Mouse (Mus musculus): ENCODE results near the gene Fxyd3.

Fxyd3 gene

DNA sequence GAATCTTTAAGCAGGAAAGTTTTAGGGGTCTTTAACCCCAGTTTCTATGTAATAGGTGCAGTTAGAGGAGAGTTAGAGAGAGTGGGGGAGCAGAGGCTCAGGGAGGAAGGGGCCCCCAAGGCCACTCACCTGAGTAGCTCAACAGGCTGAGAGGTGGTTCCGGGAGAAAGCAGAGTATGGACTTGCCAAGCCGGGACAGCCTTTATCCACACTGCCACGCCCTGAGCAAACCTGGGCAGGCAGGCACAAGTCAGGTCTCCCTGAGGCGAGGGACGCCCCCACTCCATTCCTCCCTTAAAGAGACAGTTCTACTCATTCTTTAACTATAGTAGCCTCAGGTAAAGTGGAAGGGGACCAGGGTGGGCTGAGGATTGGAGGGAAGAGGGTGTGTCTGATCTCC is at the start of gene Fxyd3:
Gene Fxyd3 (minus strand): TSS at position 213 of the 400 bp plus-strand sequence.
- no peak for DNase-seq (ENCODE audit: low read depth)

DNA sequence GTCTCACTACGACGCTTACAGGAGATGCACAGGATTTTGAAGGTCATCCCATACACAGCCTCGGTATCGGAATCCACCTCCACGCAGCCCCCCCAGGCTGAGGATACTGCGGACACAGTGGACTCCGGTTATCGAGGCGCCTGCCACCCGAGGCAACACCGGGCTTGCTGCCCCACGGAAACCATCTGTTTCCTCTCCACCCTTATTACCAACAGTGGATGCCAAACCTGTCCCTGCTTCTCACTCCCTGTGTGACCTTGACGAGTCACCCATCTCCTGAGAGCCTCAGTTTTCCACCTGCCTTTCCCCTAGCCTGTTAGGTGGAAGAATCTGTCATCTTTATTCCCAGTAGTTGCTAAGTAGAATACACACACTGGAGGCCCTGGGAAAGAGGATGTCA is 48.6 kb upstream of the Fxyd3 start:
- DNase-seq (ENCODE audit: low read depth) = no peak

DNA sequence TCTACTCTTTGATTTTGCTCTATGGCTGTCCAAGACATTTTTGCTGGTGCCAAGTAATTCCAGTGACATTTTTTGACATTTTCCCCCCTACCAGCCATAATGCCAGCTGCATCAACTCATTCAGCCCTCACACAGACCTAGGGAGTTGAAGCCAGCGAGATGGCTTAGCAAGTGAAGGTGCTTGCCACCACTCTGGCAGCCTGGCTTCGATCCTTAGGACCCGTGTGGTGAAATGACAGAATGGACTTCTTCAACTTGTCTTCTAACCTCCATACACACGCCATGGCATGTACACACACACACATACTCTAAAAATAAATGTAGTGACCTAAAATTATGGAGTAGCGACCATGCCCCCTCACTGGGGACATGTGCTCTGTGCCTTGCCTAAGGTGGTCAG is 47.9 kb upstream of the Fxyd3 start:
- no peak for DNase-seq (ENCODE audit: low read depth)

DNA sequence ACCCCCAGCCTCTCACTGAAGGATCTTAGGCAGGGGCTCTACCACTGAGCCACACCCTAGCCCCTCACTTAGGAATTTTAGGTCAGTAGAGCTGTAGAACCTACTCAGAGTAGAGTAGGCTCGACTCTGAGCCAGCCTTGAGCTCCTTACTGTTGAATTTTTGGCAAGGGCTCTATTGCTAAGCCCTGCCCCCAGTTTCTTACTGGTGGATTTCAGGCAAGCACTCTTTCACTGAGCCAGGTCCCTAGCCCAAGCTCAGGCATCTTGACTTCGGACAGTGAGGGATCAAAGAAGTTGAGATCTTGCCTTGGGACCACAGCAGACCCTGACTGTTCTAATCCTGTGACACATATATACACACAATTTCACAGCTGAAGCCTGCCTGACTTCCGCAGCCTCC is 47.2 kb upstream of the Fxyd3 start:
- no peak for DNase-seq (ENCODE audit: low read depth)

DNA sequence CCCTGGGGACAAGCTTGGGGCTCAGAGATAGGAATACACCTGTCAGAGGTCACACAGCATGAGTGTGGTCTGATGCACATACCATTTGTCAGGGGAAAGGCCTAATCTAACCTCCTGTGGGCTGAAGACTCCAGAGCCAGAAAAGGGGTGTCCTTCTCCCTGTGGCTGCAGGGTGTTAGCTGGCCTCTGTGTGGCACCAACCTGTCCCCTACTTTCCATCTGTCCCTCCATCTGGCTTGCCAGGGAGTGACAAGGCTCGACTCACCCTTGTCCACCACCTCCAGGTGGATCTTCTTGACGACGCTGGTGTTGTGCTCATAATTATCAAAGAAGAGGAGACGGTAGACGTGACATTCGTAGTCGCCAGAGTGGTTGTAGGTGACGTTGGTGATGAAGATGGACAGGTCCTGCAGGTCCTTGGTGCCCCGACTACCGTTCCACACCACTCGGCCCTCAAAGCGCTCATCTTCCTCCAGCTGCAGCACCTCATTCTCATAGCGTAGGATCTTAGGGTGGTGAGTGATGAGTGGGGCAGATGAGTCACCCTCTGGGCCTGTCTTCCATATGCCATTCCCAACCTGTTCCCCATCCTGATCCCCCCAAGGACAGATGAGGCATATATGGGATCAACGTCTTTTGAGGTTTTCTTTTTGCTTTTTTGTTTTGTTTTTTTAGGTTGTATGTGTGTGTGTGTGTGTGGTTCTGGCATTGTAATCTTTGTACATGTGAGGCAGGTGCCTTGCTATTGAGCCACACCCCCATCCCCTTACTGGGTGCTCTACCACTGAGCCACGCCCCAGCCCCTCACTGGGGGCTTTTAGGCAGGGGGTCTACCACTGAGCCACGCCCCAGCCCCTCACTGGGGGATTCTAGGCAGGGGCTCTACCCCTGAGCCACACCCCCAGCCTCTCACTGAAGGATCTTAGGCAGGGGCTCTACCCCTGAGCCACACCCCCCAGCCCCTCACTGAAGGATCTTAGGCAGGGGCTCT is 46.4 kb upstream of the Fxyd3 start:
- no peak for DNase-seq (ENCODE audit: low read depth)

DNA sequence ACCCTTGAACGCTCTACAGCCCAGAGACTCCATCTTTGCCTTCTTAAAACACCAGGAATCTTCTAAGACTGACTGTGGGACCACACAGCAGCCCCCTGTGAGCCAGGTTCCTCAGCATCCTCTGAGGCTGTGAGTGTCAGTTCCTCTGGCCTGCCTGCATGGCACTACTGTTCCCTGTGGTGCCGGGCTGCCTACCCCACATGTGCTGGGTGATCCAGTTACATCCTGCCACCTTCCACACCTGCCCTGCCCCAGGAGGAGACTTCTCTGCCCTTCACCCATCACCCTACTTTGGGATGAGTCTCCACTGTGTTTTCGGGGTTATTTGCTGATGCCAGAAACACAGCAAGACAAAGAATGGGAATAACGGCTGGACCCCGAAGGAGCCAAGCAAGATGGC is 43.1 kb upstream of the Fxyd3 start:
- no peak for DNase-seq (ENCODE audit: low read depth)

DNA sequence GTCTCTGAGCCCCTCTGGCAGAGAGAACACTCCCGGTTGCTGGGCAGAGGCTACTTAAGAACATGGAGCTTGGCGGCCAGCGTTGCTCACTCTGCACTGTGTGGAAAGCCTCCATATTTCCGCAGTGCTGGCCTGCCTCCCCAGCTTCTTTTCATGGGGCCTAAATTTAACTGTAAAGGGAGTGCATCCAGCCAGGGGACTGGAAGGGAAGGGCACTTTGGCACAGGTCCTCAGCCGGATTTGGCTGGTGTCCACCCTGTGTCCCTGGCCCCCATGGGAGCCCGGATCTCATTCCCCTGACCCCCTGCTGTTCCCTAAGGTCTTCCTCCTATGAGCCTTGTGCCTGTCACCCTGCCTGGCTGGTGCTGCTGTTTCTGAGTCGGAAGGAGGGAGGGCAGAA is 42.0 kb upstream of the Fxyd3 start:
- no peak for DNase-seq (ENCODE audit: low read depth)

DNA sequence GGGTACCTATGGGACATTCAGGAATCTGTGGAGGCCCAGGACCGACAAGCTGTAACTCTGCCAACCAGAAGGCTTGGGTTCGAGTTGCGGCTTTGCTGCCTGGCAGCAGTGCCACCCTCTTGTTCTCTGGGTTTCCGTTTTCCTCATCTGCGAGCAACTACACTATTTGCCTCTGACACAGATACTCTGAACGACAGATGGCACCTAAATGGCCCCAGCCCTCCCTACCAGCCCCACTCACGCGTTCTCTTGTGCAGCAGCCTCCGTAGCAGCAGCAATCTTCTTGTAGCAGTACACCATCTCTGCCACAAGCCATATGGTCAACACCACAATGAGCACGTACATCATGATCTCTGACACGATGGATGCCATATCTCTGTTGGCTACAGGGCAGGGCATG is 41.0 kb upstream of the Fxyd3 start:
- no peak for DNase-seq (ENCODE audit: low read depth)

DNA sequence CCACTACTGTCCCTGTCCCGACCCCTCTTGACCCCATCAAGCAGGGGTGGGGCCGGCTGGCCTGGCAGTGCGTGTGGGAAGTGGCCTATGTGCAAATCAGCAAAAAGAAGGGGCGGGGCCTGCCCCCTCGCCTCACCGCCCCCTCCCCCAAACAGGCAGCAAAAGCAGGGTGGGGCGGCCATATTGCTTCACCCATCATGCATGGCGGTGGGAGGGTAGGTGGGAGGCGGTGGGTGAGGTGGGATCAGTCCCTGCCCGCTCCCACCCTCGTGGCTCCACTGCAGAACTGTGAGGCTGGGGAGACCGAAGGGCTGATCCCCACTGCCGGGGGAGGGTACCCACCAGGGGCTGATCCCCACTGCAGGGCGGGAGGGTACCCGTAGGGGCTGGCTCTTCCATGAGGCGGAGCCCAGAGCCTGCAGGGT is 40.2 kb upstream of the Fxyd3 start:
- DNase-seq (ENCODE audit: low read depth) = no peak

DNA sequence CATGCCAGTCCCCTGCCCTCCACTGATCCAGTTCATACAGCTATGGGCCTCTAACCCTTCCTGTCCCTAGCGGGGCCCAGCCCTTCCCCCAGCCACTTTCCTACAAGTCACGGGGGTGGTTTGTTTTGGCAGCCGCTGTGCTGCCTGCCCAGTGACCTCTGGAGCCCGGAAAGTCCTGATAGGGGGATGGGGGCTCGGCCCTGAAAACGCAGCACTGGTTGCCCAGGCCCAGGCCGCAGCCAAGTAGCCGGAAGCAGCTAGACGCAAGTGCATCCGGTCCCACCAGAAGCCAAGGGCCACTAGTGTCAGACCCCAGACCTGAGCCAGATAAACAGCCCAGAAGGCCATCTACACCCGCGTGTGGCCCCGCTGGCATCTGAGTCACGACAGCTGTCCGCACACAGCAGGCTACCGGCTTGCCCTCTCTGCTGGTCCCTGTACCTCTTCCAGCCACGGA is 39.1 kb upstream of the Fxyd3 start:
- no peak for DNase-seq (ENCODE audit: low read depth)

DNA sequence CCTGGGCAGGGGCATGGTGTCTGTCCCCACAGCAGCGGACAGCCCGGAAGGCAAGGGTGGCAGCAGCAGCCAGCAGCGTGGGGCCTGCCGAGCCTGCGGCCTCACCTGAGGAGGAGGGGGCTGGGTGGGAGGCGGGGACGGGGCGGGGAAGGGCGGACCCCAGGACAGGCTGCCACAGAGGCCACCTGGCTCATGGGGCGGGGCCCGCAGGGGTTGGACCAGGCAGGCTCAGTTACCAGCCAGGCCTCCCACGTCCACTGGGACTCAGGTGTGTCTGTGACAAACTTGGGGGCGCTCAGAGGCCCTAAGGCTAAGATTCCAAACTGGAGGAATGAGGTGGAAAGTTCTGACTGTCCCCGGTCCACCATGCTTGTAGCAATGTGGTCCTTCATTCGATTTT is 38.7 kb upstream of the Fxyd3 start, which contains the start of gene Hpn:
Gene Hpn (minus strand): TSS at position 109 of the 400 bp plus-strand sequence.
- no peak for DNase-seq (ENCODE audit: low read depth)

DNA sequence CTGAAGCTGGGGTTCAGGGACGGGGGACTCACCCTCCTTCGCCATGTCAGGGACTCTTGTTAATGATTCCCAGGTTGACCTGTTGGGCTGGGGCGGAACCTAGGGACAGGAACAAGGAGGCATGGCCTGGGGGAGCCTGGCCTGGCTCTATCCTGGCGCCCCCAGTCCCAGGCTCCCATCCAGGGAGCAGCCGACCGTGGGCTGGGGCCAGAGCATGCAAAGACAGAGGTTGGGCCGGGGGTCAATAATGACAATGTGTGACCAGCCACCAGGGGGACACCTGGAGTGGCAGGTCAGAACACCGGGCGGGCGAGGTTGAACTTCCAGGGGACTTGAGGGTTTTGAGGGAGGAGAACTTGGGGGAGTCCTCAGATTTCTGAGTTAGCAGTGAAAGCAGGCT is 38.1 kb upstream of the Fxyd3 start:
- DNase-seq (ENCODE audit: low read depth) = no peak

DNA sequence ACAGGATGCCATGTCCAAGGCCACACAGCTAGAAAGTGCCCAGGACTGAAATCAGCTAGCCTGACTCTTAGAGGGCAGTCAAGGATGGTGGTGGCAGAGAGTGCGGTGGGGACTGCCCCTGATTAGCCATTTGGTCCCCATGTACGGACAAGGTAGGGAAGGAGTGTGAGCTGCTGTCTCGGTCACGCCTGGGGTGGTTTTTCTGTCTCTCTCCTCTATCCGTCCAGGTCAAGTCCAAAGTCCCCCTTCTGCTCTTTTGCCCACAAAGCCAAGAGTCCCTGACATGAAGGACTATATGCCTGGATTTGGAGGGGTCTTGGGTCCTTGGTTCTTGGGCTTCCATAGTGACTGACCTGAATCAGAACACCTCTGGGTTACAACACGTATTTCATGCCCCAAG is 37.3 kb upstream of the Fxyd3 start:
- no peak for DNase-seq (ENCODE audit: low read depth)

DNA sequence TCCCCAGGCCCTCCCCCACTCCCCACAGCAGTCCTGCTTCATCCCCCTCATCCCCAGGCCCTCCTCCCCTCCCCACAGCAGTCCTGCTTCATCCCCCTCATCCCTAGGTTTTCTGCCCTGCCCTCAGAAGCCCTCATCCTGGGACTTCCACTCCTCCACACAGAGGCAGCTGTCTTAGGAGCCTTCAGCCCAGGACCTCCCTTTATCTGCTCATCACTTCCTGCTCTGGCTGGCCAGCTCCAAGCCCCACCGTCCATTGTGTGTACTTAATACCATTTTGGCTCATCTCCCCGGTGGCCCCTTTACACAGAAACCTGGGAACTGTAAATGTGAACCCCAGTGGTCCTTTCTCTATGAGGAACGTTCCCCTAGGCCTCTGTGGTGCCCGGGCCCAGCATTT is 35.5 kb upstream of the Fxyd3 start:
- DNase-seq (ENCODE audit: low read depth) = no peak

DNA sequence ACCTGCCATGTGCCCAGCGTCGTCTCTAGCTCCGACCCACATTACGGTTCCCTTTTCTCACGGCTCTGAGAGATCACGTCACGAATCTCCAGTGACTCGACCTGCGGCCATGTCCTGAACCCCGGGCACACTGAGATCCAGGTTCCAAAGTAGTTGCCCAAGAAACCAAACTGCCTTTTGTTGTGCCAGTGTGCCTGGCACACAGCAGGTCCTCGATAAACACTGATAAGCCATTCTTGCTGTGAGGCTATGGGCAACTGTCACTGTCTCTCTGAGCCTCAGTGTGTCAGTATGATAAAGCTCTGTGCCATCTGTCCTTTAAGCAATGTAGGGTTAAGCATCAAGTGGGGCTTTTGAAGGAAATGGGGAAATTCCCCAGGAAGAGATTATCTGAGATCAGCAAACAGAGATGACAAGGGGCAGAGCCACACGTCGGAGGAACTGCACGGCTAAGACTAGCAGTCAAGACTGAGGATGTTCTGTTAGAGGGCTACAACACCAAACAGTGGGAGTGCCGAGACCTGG is 34.4 kb upstream of the Fxyd3 start:
- DNase-seq (ENCODE audit: low read depth) = no peak

DNA sequence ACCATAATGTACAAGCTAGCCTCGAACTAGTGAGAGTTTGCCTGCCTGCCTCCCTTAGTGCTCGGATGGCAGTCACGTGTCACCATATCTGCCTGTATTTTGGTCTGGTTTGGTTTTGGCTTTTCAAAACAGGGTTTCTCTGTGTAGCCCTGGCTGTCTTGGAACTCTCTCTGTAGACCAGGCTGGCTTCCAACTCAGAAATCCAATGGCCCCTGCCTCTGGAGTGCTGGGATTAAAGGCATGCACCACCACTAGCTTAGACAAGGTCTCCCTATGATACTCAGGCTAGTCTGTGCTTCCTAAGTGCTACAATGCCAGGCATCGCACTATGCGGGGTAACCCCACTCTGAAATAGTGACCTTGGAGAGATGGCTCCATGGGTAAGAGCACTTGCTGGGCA is 33.3 kb upstream of the Fxyd3 start:
- no peak for DNase-seq (ENCODE audit: low read depth)

DNA sequence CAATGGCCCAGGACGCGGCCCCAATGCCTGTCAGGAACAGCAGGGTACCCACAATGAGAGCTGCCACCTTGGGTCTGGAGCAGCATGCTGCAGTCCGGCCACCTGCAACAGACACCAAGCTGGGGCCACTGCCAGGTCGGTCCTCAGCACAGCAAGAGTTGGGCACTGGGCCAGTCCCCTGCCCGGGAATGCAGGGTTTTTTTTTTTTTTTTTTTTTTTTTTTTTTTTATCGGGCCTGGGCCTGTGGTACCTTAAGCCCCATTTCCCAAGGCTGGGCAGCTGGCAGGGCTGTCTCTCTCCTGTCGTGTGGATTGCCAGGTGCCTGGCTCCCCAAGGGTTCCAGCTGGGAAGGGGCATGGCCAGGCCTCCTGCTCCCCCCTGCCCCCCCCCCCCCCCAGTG is 32.6 kb upstream of the Fxyd3 start:
- DNase-seq (ENCODE audit: low read depth) = no peak

DNA sequence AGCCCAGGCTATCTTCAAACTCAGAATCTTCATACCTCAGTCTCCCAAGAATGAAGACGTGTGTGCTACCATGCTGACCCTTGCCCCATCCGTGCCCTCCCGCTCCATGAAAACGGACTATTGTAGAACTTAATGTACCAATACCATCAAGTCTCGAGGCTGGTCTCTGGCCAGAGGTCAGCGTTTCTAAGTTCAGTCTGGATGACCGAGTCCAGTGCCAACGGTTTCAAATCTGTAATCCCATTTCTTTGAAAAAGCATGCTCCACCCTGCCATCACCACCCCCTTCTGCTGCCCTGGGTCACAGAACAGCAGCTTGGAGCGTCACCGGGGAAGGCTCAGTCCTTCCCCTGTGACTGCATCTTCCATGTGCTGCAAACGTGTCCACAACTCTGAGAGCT is 31.3 kb upstream of the Fxyd3 start:
- no peak for DNase-seq (ENCODE audit: low read depth)

DNA sequence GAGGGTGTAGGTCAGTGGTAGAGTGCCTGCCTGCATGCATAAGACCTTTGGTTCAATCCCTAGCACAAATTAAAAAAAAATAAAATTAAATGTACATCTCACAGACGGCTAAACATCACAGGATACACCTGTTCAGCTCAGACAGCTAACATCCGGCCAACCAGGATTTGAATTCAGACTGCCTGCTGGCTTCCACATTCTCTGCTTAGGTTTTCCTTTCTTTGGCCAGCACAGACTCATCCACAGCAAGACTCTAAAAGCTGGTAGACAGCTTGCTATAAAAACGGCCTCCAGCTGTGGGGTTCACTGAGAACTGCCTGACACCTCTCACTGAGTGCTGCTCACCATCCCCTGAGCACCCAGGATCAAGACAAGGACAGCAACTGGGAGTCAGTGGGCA is 29.7 kb upstream of the Fxyd3 start:
- DNase-seq (ENCODE audit: low read depth) = no peak

DNA sequence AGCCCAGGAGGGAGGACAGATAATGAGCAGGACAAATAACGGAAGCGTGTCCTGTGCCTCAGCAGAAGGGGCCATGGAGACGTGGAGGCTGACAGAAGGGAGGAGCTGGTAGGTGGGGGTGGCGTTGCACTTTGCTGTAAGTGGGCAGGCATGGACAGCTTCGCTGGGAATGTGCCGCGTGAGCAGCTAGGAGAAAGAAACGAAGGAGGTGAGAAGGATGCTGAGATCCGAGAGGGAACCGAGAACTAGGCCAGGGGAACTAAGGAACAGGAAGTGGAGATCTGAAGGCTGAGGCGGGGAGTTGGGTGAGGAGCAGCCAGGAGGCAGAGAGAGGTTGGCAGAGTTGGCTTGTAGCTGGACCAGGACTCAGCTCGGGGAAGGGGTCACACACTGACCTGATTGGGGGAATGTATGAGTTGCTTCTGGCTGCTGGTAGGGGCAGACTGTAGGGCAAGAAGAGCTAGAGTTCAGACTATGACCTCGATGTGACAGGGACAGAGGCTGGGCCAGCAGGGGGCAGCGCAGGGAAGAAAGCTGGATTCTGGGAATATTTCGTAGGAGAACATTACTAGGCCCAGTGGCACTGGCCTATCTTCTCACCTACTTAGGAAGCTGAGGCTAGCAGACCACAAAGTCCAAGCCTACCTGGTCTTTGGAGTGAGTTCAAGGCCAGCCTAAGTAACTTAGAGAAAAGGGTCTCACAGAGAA is 28.7 kb upstream of the Fxyd3 start:
- DNase-seq (ENCODE audit: low read depth) = peak; percentile 55

DNA sequence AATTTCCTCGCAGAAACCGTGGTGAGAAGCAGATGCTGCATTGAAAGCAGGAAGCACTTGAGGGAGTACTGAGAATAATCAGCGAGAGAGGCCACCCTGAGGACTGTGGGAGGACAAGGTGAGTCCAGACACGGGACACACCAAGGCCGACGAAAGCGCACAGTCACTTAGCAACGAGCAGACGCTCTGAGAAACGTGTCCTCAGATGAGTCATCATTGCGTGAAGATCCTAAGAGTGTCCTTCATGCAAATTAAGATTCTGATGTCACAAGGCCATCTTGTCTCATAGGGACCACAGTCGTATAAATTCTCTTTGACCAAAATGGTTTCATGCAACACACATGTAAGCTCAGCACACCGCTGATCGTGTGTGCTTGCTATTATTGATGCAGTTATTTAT is 24.3 kb upstream of the Fxyd3 start:
- no peak for DNase-seq (ENCODE audit: low read depth)

DNA sequence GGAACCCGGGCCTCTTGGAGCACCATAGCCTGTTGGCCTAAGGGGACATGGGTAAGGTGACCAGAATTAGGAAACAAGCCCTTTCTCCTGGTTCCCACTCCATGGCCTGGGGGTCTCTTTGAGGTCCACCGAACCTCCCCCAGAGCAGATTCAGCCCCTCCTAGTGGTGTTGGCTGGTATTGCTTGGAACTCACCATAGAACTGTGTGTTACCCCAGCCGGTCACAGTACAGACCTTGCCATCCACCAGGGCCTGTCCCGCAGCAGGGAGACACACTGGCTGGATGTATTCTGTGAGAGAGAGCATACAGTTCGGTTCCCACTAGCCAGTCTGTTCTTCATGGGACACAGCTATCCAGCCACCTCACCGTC is 23.1 kb upstream of the Fxyd3 start:
- no peak for DNase-seq (ENCODE audit: low read depth)
